Mouse (Mus musculus) E14TG2a.4 (cell line): ENCODE data around the gene Shq1.

Experiments
- H3K27me3 ChIP-seq: 2 replicates; pipeline ENCODE4 v1.6.1; 2014; ENCODE audit warnings: low read length, control low read depth; ENCODE audit not compliant: insufficient read depth
- H3K36me3 ChIP-seq: 2 replicates; pipeline ENCODE4 v1.6.1; 2014; ENCODE audit warnings: low read length, control low read depth; ENCODE audit not compliant: insufficient read depth
- H3K4me1 ChIP-seq: replicated peaks from 2 replicates; pipeline ENCODE4 v1.6.1; 2014; ENCODE audit warnings: low read depth, low read length, control low read depth
- H3K4me3 ChIP-seq: replicated peaks from 2 replicates; pipeline ENCODE4 v1.5.1; 2014; ENCODE audit warnings: mild to moderate bottlenecking, low read length
- H3K9me3 ChIP-seq: 2 replicates; pipeline ENCODE4 v1.6.1; 2014; ENCODE audit warnings: low read length, control low read depth
- CTCF ChIP-seq: conservative IDR thresholded peaks from 2 replicates; pipeline ENCODE4 v1.5.1; 2014; ENCODE audit warnings: low read length
- NANOG ChIP-seq: IDR thresholded peaks from 2 replicates; pipeline ENCODE4 v1.6.1; 2014; ENCODE audit warnings: borderline replicate concordance, low read length, mixed read lengths
- POU5F1 ChIP-seq: IDR thresholded peaks from 2 replicates; pipeline ENCODE4 v1.6.1; 2014; ENCODE audit warnings: low read length, borderline replicate concordance

Gene Shq1

DNA sequence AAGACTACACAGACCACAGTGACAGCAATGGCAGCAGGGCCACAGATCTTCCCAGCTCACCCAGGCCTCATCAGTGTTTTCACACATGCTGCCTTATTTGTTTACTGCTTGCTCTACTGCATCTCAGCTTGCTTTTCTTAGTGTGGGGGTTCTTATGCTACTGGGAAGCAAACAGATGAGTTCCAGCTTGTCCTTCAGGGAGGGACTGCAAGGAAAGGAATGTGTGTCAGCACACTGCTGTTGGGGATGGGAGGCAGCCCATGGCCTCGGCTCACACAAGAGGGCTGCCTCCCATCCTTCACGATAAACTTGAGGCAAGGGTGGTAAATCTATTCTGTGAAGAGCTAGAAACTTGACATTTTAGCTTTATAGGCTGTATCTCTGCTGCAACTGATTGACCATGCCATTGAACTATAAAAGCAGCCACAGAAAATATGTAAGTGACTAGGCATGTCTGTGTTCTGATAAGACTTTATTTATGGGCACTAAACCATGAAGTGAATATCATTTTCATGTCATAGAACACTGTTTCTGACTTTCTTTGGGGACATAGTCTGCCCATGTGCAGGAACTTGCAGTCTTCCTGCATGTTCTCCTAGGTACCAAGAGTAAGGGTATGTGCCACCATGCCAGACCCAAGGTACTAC is 48.0 kb downstream of the Shq1 start:
- peaks cover 50% of the 10 kb centered on the region for H3K36me3 ChIP-seq
- peaks cover 14% of the 10 kb centered on the region for H3K4me1 ChIP-seq
- no peaks in the 10 kb centered on the region for H3K9me3 ChIP-seq
- TF ChIP-seq CTCF (no peak), POU5F1 (no peak), NANOG (no peak)
- H3K4me3 ChIP-seq, result no peak overlapping the region
- H3K27me3 ChIP-seq, result no peaks in the 10 kb centered on the region

DNA sequence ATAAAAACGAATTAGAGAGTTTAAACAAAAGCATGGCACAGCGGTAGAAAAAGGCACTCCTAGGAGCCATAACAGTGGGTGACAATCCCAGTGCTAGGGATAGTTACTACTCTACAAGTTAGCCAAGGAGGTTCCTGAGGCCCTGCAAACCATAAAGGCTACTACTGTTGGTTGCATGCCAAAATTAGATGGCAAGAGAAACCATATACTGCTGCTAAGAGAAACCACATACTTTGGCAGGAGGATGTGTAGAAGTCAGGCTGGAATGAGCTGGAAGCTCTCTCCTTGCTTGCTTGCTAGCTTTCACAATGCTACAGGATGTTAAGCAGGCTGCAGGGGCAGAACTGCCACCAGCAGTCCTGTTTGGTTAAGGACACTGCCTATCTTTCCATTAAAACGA is 50.5 kb downstream of the Shq1 start:
- Histone ChIP-seq H3K4me1 (peaks cover 14% of the 10 kb centered on the region), H3K9me3 (no peaks in the 10 kb centered on the region), H3K27me3 (no peaks in the 10 kb centered on the region), H3K4me3 (no peak overlapping the region), H3K36me3 (peaks cover 33% of the 10 kb centered on the region)
- TF ChIP-seq CTCF (no peak), POU5F1 (no peak), NANOG (no peak)

DNA sequence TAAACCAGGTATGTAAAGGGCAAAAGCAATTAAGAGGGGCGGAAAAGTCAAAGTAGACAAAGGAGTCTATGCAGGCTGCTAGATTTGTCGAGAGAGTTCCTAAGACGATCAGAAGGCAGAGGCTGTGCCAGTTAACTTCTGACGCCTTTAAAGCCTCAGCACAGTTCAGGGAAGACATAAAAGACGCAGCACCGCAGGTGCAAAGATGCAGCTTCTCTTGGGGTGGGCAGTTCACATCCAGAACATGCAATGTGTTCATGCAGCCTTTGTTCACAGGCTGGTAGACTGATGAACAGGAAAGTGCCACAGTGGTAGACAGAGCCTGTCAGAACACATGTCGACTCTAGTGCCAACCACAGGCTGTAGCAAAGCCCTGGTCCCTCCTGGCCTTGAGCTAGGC is 51.6 kb downstream of the Shq1 start:
- H3K9me3 ChIP-seq, result no peaks in the 10 kb centered on the region
- H3K27me3 ChIP-seq, result no peaks in the 10 kb centered on the region
- no peak overlapping the region for H3K4me3 ChIP-seq
- H3K4me1 ChIP-seq, result peaks cover 14% of the 10 kb centered on the region
- H3K36me3 ChIP-seq, result peaks cover 34% of the 10 kb centered on the region
- no peak for TF ChIP-seq CTCF
- no peak for TF ChIP-seq POU5F1
- no peak for TF ChIP-seq NANOG

DNA sequence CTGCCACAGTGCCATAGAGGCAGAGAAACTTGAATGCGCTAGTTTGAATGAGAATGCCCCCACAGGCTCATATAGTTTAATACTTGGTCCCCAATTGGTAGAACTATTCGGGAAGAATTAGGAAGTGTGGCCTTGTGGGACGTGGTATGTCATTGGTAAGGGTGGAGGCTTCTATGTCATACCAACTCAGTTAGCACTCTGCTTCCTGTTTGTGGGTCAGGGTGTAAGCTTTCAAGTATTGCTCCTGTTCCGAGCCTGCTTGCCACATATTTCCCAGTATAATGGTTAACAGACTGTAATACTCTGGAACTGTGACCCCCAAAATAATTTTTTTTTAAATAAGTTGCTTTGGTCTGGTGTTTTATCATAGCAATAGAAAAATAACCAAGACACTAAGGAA is 54.8 kb downstream of the Shq1 start:
- Histone ChIP-seq H3K4me3 (no peak overlapping the region), H3K9me3 (no peaks in the 10 kb centered on the region), H3K36me3 (peaks cover 44% of the 10 kb centered on the region), H3K27me3 (no peaks in the 10 kb centered on the region), H3K4me1 (peaks cover 4% of the 10 kb centered on the region; the same call in 1 of the 2 replicates)
- TF ChIP-seq POU5F1 (no peak), CTCF (no peak), NANOG (no peak)

DNA sequence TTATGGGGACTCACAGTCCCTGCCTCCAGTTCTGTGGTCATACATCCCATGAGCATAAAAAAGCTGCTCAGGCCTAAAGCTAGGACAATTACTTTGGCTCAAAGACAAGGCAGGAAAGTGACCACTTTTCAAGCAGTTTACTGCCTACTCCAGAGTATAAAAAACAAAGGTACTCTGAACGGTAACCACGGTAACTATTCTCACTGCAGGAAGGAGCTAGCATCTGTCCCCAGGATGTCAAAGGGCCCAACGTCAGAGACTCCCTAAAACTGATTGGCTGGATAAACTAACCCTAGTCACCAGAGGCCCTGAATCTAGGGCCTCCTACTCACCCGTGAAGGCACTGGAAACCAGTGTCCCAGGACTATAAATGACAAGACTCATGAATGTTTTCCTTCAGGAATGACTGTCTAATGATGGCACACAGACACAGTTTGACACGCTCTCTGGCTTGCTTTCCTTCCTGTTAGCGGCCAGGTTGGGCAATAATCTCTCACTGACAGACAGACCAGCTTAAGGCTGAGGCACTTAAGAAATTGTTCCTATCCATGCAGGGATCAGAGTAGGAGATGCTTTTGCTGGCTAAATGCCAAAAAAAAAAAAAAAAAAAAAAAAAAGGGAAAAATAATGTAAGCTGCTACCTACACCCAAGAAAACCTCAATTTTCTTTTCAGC is 57.2 kb downstream of the Shq1 start:
- Histone ChIP-seq H3K36me3 (peaks cover 40% of the 10 kb centered on the region), H3K4me3 (no peak overlapping the region), H3K27me3 (no peaks in the 10 kb centered on the region), H3K9me3 (no peaks in the 10 kb centered on the region), H3K4me1 (no peaks in the 10 kb centered on the region; the same call in 1 of the 2 replicates)
- TF ChIP-seq NANOG (no peak), CTCF (no peak), POU5F1 (no peak)

DNA sequence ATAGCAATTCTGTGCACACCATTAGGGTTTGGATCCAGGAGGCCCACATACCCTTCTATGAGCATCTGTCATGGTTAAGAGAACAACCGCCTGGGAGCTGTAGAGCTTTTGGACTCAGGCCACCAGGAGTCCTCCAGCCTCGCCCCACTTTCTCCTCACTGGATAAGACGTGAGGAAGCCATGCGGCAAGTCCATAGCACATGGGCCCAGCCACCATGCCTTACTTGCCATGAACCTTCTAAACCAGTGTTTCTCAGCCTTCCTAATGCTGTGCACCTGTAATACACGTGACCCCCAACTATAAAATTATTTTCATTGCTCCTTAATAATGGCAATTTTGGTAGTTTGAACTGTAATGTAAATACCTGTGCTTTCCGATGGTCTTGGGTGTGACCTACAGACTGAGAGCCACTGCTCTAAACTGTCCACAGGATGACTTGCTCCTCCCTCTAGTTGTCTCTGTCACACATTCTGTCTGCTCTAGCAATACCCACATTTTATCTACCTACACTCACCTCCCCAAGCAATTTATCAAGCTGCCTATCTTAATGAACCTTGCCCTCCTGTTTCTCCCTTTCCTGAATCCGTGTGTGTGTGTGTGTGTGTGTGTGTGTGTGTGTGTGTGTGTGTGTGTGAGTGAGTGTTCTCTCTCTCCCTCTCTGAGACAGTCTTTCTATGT is 59.9 kb downstream of the Shq1 start:
- H3K27me3 ChIP-seq, result no peaks in the 10 kb centered on the region
- TF ChIP-seq CTCF (no peak), POU5F1 (no peak), NANOG (no peak)
- H3K36me3 ChIP-seq, result peaks cover 56% of the 10 kb centered on the region
- H3K4me3 ChIP-seq, result no peak overlapping the region
- no peaks in the 10 kb centered on the region; the same call in 1 of the 2 replicates for H3K4me1 ChIP-seq
- no peaks in the 10 kb centered on the region for H3K9me3 ChIP-seq

DNA sequence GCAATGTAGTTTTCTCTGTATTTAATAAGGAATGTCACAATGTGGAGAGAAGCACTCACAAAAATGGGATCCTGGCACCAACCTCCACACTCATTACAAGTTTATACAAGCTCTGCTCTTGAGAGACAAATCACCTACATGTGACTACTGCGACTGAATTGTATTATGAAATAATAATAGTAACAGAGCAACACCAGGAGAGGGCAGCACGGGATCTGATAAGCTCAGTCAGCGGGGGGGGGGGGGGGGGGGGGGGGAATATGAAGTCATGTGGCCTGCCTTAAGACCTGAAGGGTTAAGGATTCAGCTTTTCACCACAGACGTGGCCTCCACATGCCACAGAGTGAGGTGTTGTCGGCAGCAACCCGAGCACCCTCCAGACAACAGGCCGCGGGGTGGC is 60.8 kb downstream of the Shq1 start:
- Histone ChIP-seq H3K27me3 (no peaks in the 10 kb centered on the region), H3K9me3 (no peaks in the 10 kb centered on the region), H3K36me3 (peaks cover 51% of the 10 kb centered on the region), H3K4me1 (no peaks in the 10 kb centered on the region; the same call in 1 of the 2 replicates), H3K4me3 (no peak overlapping the region)
- no peak for TF ChIP-seq NANOG
- no peak for TF ChIP-seq CTCF
- no peak for TF ChIP-seq POU5F1

DNA sequence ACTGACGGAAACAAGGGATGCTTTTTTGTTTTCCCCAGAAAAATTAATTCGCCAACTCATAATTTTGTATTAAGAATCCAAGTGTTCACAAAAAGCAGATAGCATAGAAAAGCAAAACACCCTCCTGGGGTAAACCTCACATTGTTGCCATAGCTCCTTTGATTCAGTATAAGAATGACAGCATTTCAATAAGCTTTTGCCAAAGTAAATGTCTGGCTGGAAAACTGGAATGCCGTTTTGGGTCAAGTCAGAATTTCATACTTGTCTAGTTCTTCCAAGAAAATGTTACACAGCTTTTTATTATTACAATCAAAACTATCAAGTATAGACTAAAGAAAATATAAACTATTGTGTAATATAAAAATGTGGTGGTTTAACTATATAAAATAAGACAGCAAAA is 61.7 kb downstream of the Shq1 start:
- Histone ChIP-seq H3K36me3 (peaks cover 48% of the 10 kb centered on the region), H3K4me3 (no peak overlapping the region), H3K9me3 (no peaks in the 10 kb centered on the region), H3K4me1 (no peaks in the 10 kb centered on the region; the same call in 1 of the 2 replicates), H3K27me3 (no peaks in the 10 kb centered on the region)
- no peak for TF ChIP-seq CTCF
- TF ChIP-seq POU5F1, result no peak
- no peak for TF ChIP-seq NANOG
